Mouse (Mus musculus): ENCODE data around the gene Faf1.

Faf1 gene

GRCm38 (mm10) chr4:109676218-109677215 is at the start of gene Faf1:
Gene Faf1 (plus strand): TSS chr4:109676588.
- DNase-seq, result peak; percentile 99

GRCm38 (mm10) chr4:109630215-109630614 is 46.2 kb upstream of the Faf1 start:
- no peak for DNase-seq

DNA sequence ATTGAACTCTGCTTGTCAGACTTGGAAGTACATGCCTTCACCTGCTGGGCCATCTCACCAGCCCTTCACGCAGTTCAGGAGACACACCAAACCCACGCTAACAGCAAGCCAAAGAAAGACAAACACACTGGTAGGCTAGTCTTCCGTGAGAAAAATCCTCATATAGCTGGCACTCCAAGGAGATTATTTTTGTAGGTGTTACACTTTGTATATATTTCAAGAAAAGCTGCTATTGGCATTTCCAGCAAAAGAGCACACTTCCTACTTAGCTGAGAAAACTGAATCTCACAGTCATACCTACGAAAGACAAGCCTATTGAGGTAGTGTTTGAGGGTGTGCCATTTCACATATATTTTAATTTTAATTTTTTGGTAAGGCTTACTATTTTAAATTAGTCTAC is 45.4 kb upstream of the Faf1 start:
- no peak for DNase-seq

- DNase-seq, result peak; percentile 11
These were observed 41.4 kb upstream of the Faf1 start for GRCm38 (mm10) chr4:109634971-109635370.

DNA sequence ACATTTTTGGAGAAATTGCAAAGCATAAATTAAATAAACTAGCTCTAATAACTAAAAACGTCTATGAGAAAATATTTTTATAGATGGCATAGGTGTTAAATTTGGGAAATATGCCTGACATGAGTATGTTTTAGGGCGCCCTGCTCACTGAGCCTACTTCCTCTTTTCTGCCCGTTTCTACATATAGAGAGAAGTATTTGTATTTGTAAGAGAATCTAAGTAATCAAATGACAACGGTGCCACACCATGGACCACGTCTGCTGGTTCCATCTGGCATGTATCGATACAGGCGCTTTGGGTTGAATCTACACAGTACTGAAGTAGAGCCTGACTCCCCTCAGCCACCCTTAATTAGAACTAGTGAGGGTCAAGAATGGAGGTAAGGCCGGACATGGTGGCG is 37.0 kb upstream of the Faf1 start:
- DNase-seq, result no peak

DNA sequence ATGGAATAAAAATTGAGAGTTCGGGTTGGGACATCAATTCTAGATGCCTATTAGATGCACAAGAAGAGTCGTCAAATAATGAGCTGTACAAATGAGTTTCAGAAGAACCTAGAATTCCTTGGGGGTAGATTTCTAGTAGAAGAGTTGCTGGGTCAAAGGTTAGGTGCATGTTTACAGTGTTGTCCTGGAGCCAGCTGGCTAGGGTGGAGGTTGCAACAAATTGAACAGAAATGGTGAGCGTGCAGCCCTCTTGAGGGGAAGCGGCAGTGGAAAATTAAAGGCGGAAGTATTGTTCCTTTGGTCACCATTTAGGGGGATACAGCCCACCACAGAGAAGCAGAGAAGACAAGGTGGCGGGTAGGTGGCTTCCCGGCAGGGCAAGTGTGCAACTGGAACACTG is 36.2 kb upstream of the Faf1 start:
- no peak for DNase-seq

DNA sequence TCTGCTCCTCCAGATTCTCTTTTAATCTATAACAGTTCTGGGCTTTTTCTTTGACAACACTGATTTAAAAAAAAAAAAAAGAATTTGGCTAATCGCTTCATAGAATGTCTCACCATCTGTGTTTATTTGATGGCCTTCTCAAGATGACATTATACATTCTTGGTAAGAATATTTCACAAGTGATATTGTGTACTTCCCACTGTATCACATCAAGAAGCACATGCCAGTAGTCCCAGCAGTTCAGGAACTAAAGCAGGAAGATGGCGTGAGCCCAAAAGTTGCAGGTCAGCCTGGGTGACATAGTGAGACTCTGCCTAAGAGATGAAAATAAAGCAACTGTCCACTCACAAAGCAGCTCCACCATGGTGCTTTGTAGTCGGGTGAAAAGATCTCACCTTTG is 34.9 kb upstream of the Faf1 start:
- no peak for DNase-seq

- no peak for DNase-seq
These were observed 29.1 kb upstream of the Faf1 start for GRCm38 (mm10) chr4:109647281-109647680.

DNA sequence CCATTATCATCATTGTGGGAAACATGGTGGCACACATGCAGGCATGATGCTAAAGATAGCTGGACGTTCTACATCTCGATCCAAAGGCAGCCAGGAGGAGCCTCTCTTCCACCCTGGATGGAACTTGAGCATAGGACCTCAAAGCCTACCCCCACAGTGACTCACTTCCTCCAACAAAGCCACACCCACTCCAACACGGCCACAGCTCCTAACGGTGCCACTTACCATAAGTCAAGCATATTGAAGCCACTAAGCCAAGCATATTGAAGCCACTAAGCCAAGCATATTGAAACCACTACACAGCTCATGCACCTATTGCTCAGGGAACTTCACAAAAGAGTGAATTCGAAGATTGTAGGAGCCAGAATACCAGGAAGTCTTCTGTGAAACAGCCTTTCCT is 27.1 kb upstream of the Faf1 start:
- DNase-seq, result no peak

- no peak for DNase-seq
These were observed 23.1 kb upstream of the Faf1 start for GRCm38 (mm10) chr4:109653251-109653650.

- no peak for DNase-seq
These were observed 21.7 kb upstream of the Faf1 start for GRCm38 (mm10) chr4:109654701-109655100.

DNA sequence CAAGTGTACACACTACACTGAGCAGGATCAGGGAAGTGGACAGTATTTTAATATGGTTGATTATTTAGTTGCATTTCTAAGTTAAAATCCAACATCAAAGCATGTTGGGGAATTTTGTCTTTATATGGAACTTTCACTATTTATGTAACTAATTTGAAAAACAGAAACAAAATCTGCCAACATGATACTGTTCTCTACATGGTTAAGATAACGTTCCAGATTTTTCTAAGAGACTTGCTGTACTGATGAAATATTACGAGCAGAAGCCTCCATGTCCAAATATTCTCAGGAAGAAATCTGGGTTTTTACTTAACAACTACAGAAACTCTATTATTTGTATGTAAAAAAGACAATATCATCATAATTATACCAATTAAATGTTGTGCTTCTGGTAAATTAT is 20.6 kb upstream of the Faf1 start:
- no peak for DNase-seq

- DNase-seq, result no peak
These were observed 20.1 kb upstream of the Faf1 start for GRCm38 (mm10) chr4:109656301-109656700.

DNA sequence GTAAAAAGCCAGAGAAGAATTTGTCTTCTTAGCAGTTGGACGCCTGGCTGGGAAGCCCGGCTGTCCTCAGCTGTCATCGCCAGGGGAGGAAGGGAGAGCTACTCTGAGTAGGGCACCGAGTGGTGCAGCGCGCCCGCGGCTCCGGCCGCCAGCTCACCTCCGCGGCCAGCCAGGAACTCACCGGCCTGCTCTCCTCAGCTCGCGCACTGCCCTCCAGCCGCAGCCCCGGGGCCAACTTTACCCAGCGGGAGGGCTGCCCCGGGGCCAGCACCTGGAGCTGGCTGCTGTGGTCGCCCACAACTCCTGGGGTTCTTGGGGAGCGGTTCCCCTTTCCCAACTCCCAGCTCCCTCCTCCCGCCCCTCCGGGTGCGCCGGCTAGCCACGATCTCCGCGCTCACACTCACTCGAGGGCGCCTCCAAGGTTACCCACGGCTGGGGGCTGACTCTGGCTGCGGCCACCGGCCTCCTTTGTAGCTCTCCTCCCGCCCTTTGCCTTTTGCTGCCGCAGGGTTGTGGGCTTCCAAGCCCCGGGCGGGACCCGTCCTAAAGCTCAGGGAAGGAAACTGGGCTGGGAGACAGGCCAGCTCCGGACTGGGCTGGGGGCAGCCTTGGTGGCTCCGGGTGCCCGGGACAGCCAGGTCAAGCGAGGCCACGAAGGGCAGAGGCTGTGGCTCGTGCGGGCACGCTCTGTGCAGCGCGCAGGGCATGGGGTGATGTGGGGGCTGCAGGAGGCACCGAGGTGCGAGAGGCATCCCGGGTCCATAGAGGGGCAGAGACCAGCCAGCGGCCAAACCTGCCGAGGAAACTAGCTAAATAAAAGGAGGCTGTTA is 19.2 kb upstream of the Faf1 start:
- peak; percentile 37 for DNase-seq

DNA sequence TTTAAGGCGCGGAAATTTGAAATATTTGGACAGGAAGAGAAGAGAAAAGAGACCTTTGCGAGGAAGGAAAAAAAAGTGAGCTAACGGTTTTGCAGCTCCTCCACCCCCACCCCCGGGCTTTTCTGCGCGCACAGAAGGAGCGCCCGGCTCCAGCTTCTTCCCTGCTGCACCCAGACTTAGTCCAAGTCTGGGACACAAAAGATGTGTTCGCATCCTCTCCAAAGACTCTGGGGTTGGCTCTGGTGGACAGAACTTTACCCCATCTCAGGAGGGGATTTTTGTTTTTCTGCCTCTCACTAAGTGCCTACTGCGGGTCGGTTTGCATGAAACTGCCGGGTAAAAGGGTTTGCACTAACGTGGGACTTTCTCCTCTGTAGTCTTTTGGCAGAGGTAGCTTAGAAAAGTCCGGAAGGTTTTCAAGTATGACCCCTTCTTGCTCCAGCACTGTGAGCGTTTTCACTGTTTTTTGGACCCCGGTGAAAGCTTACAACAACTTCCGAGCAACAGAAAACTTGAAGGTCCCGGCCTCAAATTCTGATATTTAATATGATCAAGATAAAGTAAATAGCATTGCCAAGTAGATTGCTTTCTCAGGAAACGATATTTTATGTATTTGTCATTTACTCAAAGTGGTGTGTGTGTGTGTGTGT is 18.4 kb upstream of the Faf1 start:
- DNase-seq, result peak; percentile 16

GRCm38 (mm10) chr4:109658826-109659225 is 17.6 kb upstream of the Faf1 start:
- no peak for DNase-seq

DNA sequence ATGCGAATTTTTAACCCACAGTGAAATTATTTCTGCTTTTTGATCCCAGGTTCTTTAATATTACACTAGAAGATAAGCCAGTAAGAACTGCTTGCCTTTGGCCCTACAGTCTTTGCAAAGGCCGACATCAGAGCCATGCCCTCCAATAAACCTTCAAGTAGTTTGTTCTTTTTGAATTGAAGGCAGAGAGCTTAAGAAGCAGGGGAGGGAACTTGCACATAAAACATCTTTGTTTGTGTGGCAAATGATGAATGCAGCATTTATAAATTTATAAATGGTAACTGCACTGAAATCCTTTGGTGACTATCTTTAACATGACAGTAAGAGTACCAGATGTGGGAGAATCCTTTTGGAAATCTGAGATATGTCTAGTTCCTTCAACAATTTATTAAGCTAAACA is 16.8 kb upstream of the Faf1 start:
- no peak for DNase-seq

GRCm38 (mm10) chr4:109660568-109660967 is 15.8 kb upstream of the Faf1 start:
- DNase-seq, result no peak

- no peak for DNase-seq
These were observed 15.2 kb upstream of the Faf1 start for GRCm38 (mm10) chr4:109661183-109661582.

DNA sequence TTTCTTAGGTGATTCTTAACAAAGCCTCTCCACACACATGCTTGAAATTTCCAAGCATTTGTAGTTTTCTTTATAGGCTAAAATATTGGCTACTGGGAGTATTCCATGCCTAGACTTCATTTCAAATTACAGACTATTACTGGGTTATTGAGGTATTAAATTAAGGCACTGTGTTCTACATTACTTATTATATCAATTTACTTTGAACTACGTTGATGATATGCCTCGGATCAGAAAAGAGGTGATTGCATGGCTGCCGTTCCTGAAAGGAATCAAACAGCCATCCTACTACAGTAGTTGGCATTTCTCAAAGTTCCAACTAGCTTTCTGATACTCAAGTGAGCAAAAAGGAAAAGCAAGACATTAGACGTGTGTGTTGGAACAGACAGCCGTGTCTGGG is 14.1 kb upstream of the Faf1 start:
- DNase-seq, result no peak

DNA sequence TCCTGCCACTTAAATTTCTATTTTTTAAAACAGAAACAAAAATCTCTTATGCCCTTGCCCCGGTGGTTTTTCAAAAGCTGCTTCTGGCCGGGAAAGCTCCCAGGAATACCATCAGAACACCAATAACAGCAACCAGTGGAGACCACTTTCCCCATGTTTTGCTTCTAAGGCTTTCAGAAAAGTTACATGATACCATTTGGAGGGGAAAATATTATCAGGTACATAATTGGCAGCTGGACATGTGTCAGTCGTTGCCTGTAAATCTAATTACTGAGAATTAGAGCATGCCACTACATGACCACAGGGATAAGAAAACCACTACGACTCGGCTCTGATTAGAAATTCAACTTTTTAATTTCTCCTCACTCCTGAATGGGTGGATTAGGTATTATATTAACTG is 12.3 kb upstream of the Faf1 start:
- no peak for DNase-seq

DNA sequence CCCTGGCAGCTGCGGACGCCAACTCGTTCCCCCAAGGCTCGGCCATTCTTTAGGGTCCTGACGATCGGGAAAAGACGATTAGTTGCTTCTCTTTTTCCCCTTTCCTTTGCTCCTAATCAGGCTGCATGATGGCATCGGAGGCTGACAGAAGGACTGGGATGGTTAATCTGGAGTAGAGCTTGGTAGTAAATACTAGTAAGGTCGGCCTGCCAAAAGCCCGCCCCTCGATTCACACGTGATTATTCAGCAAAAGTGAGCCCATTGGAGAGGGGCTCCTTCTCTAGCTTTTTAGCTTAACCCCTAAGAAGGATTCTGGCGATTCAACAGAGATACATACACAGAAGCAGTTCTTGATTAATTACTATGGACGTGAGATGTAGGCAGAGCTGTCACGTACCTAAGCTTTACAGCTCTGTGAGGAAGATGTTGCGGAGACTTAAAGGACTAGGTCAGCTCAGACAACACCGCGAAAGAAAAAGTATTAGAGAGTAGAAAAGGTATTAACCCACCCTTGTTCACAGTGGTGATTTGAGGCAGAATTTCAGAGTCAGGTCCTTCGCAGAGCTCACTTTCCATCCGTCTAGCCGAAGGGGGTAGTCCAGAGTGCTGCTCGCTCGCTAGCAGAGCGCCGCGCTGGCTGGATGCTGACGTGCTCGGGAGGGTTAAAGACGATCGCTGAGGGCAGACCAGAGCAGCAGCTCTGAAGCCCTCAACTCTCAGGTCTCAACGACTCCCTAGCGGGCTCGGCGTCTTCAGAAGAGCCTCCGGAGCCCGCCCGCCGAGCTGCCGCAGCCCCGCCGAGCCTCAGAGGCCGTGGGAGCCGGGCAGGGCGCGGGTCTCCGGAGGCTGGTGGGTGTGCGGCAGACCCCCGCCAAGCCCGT is 11.0 kb upstream of the Faf1 start:
- DNase-seq, result peak; percentile 61
